ENCODE assay signal across 8 mouse cellular contexts in genomic region chr11:75652222-75652941, GRCm38 (mm10). TPM values are rescaled to one million over a fixed set of nuclear protein-coding genes. Genes with fewer than 3 reads are reported as not detected.
DNase-seq lines count a peak whose midpoint lies in the region; ATAC-seq lines count a peak whose summit lies in the region.

No protein-coding gene starts in this region.

- peaks cover 2% of the 10 kb centered on the region for H3K36me3 ChIP-seq in liver, embryonic 15.5 days (replicated peaks)

- H3K4me2 ChIP-seq in liver, embryonic 15.5 days = peak overlapping the region; percentile 100

- H3K27me3 ChIP-seq in liver, embryonic 15.5 days = no peaks in the 10 kb centered on the region

- H3K9ac ChIP-seq in liver, embryonic 15.5 days = peak overlapping the region; percentile 90

- DNase-seq in lung, adult 18-20 months = peak; percentile 60 to 61
- no peak for DNase-seq in lung, postnatal 10 days
- peak; percentile 14 for DNase-seq in c-Kit-positive CD71-positive TER-119-positive erythroid progenitor cells, embryonic 14.5 days (ENCODE audit: low spot score)
- peak; percentile 76 for DNase-seq in induced T-regulatory cell, adult 2 months (ENCODE audit: low read depth)
- peak; percentile 59 to 71 for DNase-seq in spleen, postnatal 10 days (ENCODE audit: low spot score in 2 of 2)
- no peak for DNase-seq in gastrocnemius, postnatal 14 days
- DNase-seq in Muller cell, postnatal 12 days (ENCODE audit: inconsistent ontology term) = no peak

- peaks cover 93% of the 10 kb centered on the region for H3K4me1 ChIP-seq in liver, embryonic 15.5 days (replicated peaks)

- ATAC-seq in liver, embryonic 15.5 days (ENCODE audit: insufficient read depth) = no peak

- intact Hi-C loops in gastrocnemius, postnatal 14 days (cut with DNase I; ENCODE audit: low total_unique reads) = no loop called here

- H3K4me3 ChIP-seq in liver, embryonic 15.5 days (replicated peaks) = peak overlapping the region; percentile 83

- WGBS in liver, embryonic 15.5 days (ENCODE audit: insufficient replicate concordance) = 23% methylated on average over 20 of the region's 20 CpGs

- peak overlapping the region; percentile 92 for H3K27ac ChIP-seq in liver, embryonic 15.5 days (replicated peaks)

- no peaks in the 10 kb centered on the region for H3K9me3 ChIP-seq in liver, embryonic 15.5 days (replicated peaks)

RNA-seq across cellular contexts. Expression of gene Myo1c, which starts 2.1 kb away (rescaled TPM):
- 20.6 and 24.5 TPM in 2 replicates for polyA plus RNA-seq in liver, embryonic 15.5 days (2015; fragmentation: Nextera tagmentation; extraction: Ambion mirVana)
- 10 to 100 TPM; 50.5 to 51.8 TPM for total RNA-seq in gastrocnemius, postnatal 14 days (2021)

RNA-seq across cellular contexts. Expression of gene Inpp5k, which starts 21.6 kb away (rescaled TPM):
- 16.0 and 18.3 TPM in 2 replicates for polyA plus RNA-seq in liver, embryonic 15.5 days (2015; fragmentation: Nextera tagmentation; extraction: Ambion mirVana)
- 10 to 100 TPM; 17.0 to 23.0 TPM for total RNA-seq in gastrocnemius, postnatal 14 days (2021)

RNA-seq across cellular contexts. Expression of gene Crk, which starts 26.7 kb away (rescaled TPM):
- 32.3 and 33.9 TPM in 2 replicates for polyA plus RNA-seq in liver, embryonic 15.5 days (2015; fragmentation: Nextera tagmentation; extraction: Ambion mirVana)
- 10 to 100 TPM; 44.6 to 45.4 TPM for total RNA-seq in gastrocnemius, postnatal 14 days (2021)

Comparison
In these comparisons a context has a peak if more than half of its experiments do, and no peak if none do; other contexts are left out.
1. DNase-seq: peak in lung, adult 18-20 months (2 of 2), c-Kit-positive CD71-positive TER-119-positive erythroid progenitor cells, embryonic 14.5 days (single experiment), induced T-regulatory cell, adult 2 months (single experiment) and spleen, postnatal 10 days (2 of 2); none in lung, postnatal 10 days (single experiment), gastrocnemius, postnatal 14 days (single experiment) and Muller cell, postnatal 12 days (single experiment).